Mouse (Mus musculus) CH12F3 (cell line): ENCODE data around the gene Cby1.

Experiments used
- in situ Hi-C: fragments of 300-500 bp; cut with MboI; formaldehyde crosslinking; loops from 2 replicates; pipeline ENCODE4 v1.14.3; 2020; ENCODE audit warnings: low sequenced_read_pairs

Cby1 gene

DNA sequence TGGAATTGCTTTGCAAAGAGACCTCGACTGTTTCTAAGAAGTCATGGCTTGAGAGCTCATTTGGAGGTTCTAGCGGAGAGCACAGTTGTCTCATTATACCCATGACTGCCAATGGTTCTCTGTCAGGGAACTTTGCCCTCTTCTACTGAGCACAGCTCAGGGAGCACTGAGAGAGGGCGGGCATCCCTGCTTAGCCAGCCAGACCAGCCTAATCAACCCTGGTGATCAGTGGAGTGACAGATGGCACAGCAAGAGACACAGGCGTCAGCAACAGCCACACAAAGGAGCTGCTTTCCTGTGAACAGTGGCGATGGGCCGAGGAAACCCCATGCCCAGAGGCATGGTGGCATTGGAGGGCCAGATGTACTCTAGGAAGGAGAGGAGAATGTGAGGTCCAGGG, 38.0 kb downstream of the Cby1 start:
- in situ Hi-C loops: no loop called here

DNA sequence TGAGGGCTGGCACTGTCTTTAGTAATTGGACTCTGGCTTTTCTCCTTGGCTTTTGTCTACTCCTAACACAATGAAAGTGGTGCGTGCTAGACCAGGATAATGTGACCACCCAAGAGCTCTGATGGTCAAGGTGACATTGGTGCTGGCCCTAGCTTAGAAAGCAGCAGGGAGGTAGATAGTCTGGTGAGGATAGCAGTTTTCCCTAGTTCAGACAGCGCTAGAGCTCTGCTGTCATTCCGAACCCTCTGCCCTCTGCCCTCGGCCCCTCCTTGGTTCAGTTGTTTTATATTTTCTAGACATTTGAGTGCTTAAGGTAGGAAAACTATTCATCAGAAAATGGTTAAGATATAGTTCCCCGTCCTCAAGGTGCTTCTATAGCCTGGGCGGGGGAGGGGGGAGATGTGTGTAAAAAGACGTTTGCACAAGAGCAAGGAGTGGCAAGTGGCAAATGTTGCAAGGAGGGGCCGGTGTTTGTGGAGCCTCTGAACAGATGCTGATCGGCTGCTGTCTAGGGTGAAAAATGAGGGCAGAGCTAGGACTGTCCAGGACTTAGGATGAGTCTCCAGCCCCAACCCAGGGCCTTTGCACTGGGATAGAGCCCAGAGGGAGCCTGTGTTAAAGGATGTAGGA, 38.7 kb downstream of the Cby1 start:
- in situ Hi-C loops: no loop called here

DNA sequence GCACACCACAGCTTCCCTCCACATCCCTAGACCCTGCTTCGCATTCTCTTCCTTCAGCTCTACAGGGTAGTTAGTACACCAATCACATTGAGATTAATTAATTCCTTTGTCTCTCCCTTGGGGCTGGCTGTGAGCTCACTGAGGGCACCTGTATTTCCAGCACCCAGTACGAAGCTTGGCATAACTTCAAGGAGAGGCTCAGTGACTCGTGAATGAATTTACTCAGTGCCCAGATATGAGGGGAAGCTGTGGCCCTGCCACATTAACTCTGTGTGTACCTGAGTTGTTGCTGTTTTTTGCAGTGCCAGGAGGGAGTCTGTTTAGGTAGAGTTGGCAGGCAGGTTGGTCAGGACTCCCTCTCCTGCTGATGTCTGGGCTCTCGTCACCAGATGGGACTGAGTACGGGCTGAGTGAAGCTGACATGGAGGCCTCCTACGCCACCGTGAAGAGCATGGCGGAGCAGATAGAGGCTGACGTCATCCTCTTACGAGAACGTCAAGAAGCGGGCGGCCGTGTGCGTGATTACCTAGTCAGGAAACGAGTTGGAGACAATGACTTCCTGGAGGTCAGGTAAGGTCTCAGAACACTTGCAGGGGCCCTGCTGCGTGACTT, 47.7 kb downstream of the Cby1 start:
- in situ Hi-C loops: no loop called here

DNA sequence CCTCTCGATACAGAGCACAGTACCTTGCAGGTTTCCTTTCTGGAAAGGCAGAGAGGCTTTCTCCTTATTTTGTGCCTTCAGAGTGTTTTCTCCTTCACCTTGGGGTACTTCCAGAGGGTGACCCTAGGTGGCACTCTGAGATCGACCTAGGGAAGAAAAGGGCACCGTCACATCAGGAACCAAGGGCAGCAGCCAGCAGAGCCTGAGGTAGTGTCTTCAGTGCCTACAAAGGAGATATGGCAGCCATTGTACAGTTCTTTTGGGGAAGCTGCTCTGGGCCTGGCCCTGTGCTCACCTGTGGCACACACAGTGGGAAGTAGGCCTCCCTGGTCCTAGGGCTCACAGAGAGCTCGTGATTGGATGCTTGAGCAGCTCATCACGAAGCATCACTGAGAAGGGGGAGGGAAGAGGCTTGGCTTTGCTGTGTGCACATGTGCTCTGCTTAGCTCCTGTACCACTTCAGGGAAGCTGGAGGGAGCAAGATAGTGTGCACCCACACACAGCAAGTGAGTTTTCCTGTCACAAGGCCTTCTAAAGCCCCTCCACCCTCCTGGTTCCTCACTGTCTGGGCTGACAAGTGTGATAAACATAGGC, 49.3 kb downstream of the Cby1 start:
- in situ Hi-C loops: no loop called here

DNA sequence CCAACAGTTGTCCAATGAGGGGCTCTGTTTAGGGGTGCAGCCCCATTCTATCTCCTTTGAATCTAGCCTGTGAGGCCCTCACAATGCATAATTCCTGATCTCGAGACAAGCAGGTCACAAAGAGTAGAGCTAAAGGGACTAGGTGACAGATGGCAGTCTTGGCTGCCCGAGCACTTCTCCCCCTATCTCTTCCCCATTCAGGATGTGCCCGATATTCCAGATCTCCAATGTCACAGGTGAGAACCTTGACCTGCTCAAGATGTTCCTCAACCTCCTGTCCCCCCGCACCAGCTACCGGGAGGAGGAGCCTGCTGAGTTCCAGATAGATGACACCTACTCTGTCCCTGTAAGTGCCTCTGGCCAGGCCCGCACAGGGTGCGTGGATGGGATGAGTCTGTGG, 56.6 kb downstream of the Cby1 start:
- in situ Hi-C loops: no loop called here

DNA sequence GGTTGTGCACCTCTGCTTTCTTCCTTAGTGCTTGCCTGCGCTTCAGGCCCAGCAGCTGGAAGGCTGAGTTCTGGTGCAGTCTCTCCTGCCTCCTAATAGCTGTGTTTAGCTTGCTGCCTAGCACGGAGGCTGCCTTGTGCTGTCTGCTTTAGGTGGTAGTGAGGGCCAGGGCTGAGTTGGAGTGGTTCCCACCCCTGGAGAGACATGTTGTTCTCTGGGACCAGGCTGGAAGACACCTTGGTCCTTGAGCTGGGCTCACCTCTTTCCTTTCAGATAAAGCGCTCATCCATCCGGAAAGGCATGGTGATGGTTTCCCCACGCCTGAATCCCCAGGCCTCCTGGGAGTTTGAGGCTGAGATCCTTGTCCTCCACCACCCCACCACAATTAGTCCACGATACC, 57.7 kb downstream of the Cby1 start:
- in situ Hi-C loops: no loop called here
